Mouse (Mus musculus) kidney, adult 2 months (tissue): Measurements from ENCODE around the gene Siah3. TPM values are rescaled to one million over a fixed set of nuclear protein-coding genes. Genes with fewer than 3 reads are reported as not detected.

Source experiments
- DNase-seq: peaks from one replicate; pipeline ENCODE4 v3.0.0; 2021
- H3K27ac ChIP-seq: fragments of 200-500 bp; 2 replicates; pipeline ENCODE4 v1.5.1; 2012; ENCODE audit warnings: low read depth, low read length, control low read depth, inconsistent platforms; ENCODE audit not compliant: insufficient read depth
- H3K27me3 ChIP-seq: fragments of 200-500 bp; replicated peaks from 2 replicates; pipeline ENCODE4 v1.6.1; 2012; ENCODE audit warnings: mild to moderate bottlenecking, moderate library complexity, low read length, inconsistent platforms; ENCODE audit not compliant: control insufficient read depth, insufficient read depth
- H3K36me3 ChIP-seq: fragments of 200-500 bp; 2 replicates; pipeline ENCODE4 v1.6.1; 2012; ENCODE audit warnings: mild to moderate bottlenecking, moderate library complexity, low read length, inconsistent platforms; ENCODE audit not compliant: control insufficient read depth, insufficient read depth
- H3K4me1 ChIP-seq: fragments of 200-500 bp; 2 replicates; pipeline ENCODE4 v1.6.1; 2011; ENCODE audit warnings: low read length; ENCODE audit not compliant: control insufficient read depth, insufficient read depth
- H3K4me3 ChIP-seq: fragments of 200-500 bp; 2 replicates; pipeline ENCODE4 v1.5.1; 2011; ENCODE audit warnings: mild to moderate bottlenecking, low read depth, low read length, control low read depth; ENCODE audit not compliant: insufficient read depth
- CTCF ChIP-seq: fragments of 200-500 bp; conservative IDR thresholded peaks from 2 replicates; pipeline ENCODE4 v1.5.1; 2011; ENCODE audit warnings: low read depth, mild to moderate bottlenecking, control low read depth, low read length, moderate library complexity, mixed read lengths; ENCODE audit not compliant: insufficient read depth, insufficient read length
- POLR2A ChIP-seq: fragments of 200-500 bp; IDR thresholded peaks from one replicate; pipeline ENCODE4 v1.6.1; 2011; ENCODE audit warnings: low read depth, low read length, control low read depth
- WGBS: fragments of 180-500 bp; shearing (Covaris S2); methylation state at CpG from one replicate; pipeline ENCODE4 v1.1.7; 2018; 5-methylcytosine and 5-hydroxymethylcytosine counted together
- polyA plus RNA-seq: library from polyadenylated mRNA; depleted of rRNA; stranded (reverse); fragments of >200 nt; gene quantifications from 2 replicates; pipeline ENCODE4 v1.2.3, GENCODE M21; 2012

Gene Siah3
- polyA plus RNA-seq, 1 experiment, result not detected

DNA sequence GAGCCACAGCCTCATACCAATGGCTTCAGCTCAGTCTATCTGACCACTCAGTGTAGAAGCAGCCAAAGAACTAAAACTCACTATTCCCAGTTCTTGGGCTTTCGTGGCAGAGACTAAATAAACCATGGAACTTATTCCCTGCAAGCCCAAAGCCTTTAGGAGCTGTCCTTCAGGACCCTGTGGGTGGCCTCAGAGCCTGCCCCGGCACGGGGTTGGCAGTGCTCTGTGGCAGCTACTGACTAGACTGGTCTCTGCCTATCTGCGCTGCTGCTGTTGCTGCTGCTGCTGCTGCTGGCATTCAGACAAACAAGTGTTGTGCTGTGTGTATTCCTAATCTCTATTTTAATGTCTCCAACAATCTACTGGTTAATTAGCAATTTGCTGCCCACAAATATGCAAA, 1.1 kb upstream of the Siah3 start:
- TF ChIP-seq CTCF (no peak), POLR2A (no peak)
- DNase-seq, result peak; percentile 10
- H3K27me3 ChIP-seq, result no peaks in the 10 kb centered on the region
- H3K27ac ChIP-seq, result no peak overlapping the region
- H3K4me1 ChIP-seq, result peaks cover 5% of the 10 kb centered on the region; the same call in 1 of the 2 replicates
- no peaks in the 10 kb centered on the region for H3K36me3 ChIP-seq
- H3K4me3 ChIP-seq, result no peak overlapping the region
- WGBS, result 13% methylated on average over 4 of the region's 4 CpGs

DNA sequence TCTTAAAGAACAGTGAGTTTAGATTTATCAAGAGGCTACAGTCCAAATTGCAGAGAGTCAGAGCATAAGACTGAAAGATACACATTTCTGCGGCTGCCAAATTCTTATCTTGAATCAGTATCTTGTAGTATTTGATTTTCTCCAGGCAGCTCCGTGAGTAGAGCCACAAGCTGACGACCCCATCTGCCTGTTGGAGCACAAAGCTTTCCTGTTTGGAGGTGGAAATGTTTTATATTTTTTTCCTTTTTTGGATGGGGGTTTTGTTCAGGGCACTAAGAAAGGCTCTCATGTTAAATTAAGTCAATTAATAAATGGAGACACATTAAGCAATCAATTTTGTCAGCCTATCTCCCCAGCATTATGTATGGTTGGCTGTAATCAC, 430 bp upstream of the Siah3 start:
- no peak for DNase-seq
- Histone ChIP-seq H3K4me1 (peaks cover 5% of the 10 kb centered on the region; the same call in 1 of the 2 replicates), H3K36me3 (no peaks in the 10 kb centered on the region), H3K27ac (no peak overlapping the region), H3K27me3 (no peaks in the 10 kb centered on the region), H3K4me3 (no peak overlapping the region)
- WGBS, result 50% methylated on average over 3 of the region's 3 CpGs
- TF ChIP-seq CTCF, result no peak

GRCm38 (mm10) chr14:75456489-75457220, 873 bp downstream of the Siah3 start:
- H3K4me1 ChIP-seq, result peaks cover 5% of the 10 kb centered on the region; the same call in 1 of the 2 replicates
- 3% methylated on average over 13 of the region's 13 CpGs for WGBS
- H3K27me3 ChIP-seq, result no peaks in the 10 kb centered on the region
- TF ChIP-seq POLR2A, result no peak
- peak; percentile 46; the same call in 1 of the 2 replicates for TF ChIP-seq CTCF
- DNase-seq, result peak; percentile 50
- H3K27ac ChIP-seq, result no peak overlapping the region
- no peaks in the 10 kb centered on the region for H3K36me3 ChIP-seq
- H3K4me3 ChIP-seq, result peak overlapping the region; percentile 37; the same call in 1 of the 2 replicates

DNA sequence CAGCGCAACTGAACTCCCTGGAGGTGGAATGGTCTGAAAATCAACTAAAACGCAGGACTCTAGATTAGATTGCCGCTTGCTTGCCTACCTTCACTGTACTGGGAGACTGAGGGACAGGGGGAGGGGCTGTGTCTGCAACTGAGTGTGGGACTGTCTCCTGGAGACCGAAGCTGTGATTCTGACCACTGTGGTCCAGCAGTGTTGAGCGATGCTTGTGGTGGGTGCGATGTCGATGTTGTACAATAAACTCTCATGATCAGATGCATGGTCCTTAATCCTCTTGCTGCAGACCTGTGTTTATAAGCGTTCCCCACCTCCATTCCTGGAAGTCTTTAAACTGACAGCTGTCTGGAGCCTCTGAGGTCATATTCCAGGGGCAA, 1.4 kb downstream of the Siah3 start:
- TF ChIP-seq CTCF, result no peak
- TF ChIP-seq POLR2A, result no peak
- H3K4me1 ChIP-seq, result peaks cover 5% of the 10 kb centered on the region; the same call in 1 of the 2 replicates
- no peaks in the 10 kb centered on the region for H3K36me3 ChIP-seq
- no peaks in the 10 kb centered on the region for H3K27me3 ChIP-seq
- 32% methylated on average over 8 of the region's 8 CpGs for WGBS
- no peak overlapping the region for H3K27ac ChIP-seq
- peak overlapping the region; percentile 37; the same call in 1 of the 2 replicates for H3K4me3 ChIP-seq
- no peak for DNase-seq

DNA sequence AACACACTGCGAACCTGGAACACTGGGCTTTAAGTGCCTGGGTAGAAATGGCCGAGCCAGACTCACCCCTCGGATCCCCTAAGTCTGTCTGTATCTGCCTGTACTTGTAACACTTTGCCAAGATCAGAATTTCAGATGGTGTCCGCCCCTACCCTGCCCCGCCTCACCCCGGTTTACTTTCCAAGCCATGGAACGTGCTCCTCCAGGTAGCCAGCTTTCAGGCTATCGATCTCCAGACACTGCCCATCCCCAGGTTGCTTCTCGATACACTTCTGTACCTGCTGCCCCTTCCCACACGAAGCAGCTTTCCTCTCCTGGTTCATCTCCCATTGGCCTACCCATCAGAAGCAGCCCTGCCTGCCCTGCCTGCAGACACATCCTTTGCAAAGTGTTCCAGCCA, 3.6 kb downstream of the Siah3 start:
- H3K4me3 ChIP-seq, result no peak overlapping the region
- TF ChIP-seq POLR2A, result no peak
- TF ChIP-seq CTCF, result no peak
- WGBS, result 86% methylated on average over 10 of the region's 10 CpGs
- H3K27me3 ChIP-seq, result no peaks in the 10 kb centered on the region
- H3K36me3 ChIP-seq, result no peaks in the 10 kb centered on the region
- no peak for DNase-seq
- H3K4me1 ChIP-seq, result peaks cover 5% of the 10 kb centered on the region; the same call in 1 of the 2 replicates
- no peak overlapping the region for H3K27ac ChIP-seq

- TF ChIP-seq CTCF (no peak), POLR2A (no peak)
- no peak for DNase-seq
These were observed 4.2 kb downstream of the Siah3 start for GRCm38 (mm10) chr14:75459991-75460390.

DNA sequence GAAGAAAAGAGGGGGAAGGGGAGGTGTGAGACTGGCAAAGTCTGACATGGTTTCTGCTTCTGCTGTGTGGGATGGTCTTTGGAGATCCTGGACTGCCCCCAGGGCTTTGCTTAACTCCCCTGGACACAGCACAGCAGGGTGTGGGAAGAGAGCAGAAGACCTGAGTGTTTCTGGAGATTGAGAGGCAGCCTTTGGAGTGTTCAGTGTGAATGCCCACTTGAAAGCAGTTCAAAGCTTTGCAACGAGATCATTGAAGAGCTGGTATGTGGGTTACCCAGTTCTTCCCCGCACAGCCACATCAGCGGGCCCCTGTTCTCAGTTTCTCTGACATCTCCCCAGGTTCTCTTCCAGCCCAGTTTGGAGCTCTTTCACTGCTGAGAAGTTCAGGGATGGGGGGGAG, 4.7 kb downstream of the Siah3 start:
- peaks cover 5% of the 10 kb centered on the region; the same call in 1 of the 2 replicates for H3K4me1 ChIP-seq
- TF ChIP-seq CTCF (no peak), POLR2A (no peak)
- H3K4me3 ChIP-seq, result no peak overlapping the region
- H3K27me3 ChIP-seq, result no peaks in the 10 kb centered on the region
- DNase-seq, result no peak
- 65% methylated on average over 3 of the region's 3 CpGs for WGBS
- H3K27ac ChIP-seq, result no peak overlapping the region
- H3K36me3 ChIP-seq, result no peaks in the 10 kb centered on the region

More at GRCm38 (mm10) chr14:75459991-75460390, 4.2 kb downstream of the Siah3 start:
- H3K27ac ChIP-seq, result no peak overlapping the region
- no peak overlapping the region for H3K4me3 ChIP-seq
- H3K27me3 ChIP-seq, result no peaks in the 10 kb centered on the region
- no peaks in the 10 kb centered on the region for H3K36me3 ChIP-seq
- peaks cover 5% of the 10 kb centered on the region; the same call in 1 of the 2 replicates for H3K4me1 ChIP-seq
- WGBS, result 60% methylated on average over 3 of the region's 3 CpGs
